Mouse (Mus musculus) hindbrain, embryonic 11.5 days (tissue): ENCODE data around the gene Wnt1. TPM values are rescaled to one million over a fixed set of nuclear protein-coding genes. Genes with fewer than 3 reads are reported as not detected.

ENCODE experiments used
- polyA plus RNA-seq: library from polyadenylated mRNA; unstranded; fragments of >200 nt; fragmentation: Nextera tagmentation; extraction: Ambion mirVana; gene quantifications from 2 replicates; pipeline ENCODE4 v1.2.1, GENCODE M21; 2014

Gene Wnt1
- polyA plus RNA-seq, 1 experiment from 2014 or later: 9.5 TPM

Other genes starting within 250 kb of the Wnt1 start
- 63.8 and 67.8 TPM in 2 replicates for gene Ccnt1, start 218.9 kb upstream of the Wnt1 start, polyA plus RNA-seq
- gene 4930415O20Rik, start 218.9 kb upstream of the Wnt1 start, polyA plus RNA-seq: not detected in 2 replicates
- gene Adcy6, start 179.8 kb upstream of the Wnt1 start, polyA plus RNA-seq: 12.4 and 17.3 TPM in 2 replicates
- gene Cacnb3, start 159.0 kb upstream of the Wnt1 start, polyA plus RNA-seq: 41.3 and 42.9 TPM in 2 replicates
- 21.7 and 33.0 TPM in 2 replicates for gene Ddx23, start 127.0 kb upstream of the Wnt1 start, polyA plus RNA-seq
- 5.2 and 5.9 TPM in 2 replicates for gene Rnd1, start 112.4 kb upstream of the Wnt1 start, polyA plus RNA-seq
- gene Ccdc65, start 81.7 kb upstream of the Wnt1 start, polyA plus RNA-seq: 2.4 and 3.0 TPM in 2 replicates
- 13.0 and 15.5 TPM in 2 replicates for gene Fkbp11, start 61.7 kb upstream of the Wnt1 start, polyA plus RNA-seq
- 32.3 and 33.2 TPM in 2 replicates for gene Arf3, start 26.6 kb upstream of the Wnt1 start, polyA plus RNA-seq
- 0.54 and 0.57 TPM in 2 replicates for gene Wnt10b, start 11.7 kb upstream of the Wnt1 start, polyA plus RNA-seq
- 0.35 and 0.60 TPM in 2 replicates for gene Ddn, start 19.6 kb downstream of the Wnt1 start, polyA plus RNA-seq
- 65.9 and 70.6 TPM in 2 replicates for gene Prkag1, start 41.7 kb downstream of the Wnt1 start, polyA plus RNA-seq
- gene Kmt2d, start 81.3 kb downstream of the Wnt1 start, polyA plus RNA-seq: 13.7 and 20.5 TPM in 2 replicates
- gene Rhebl1, start 104.7 kb downstream of the Wnt1 start, polyA plus RNA-seq: 13.4 and 17.8 TPM in 2 replicates
- gene Dhh, start 108.7 kb downstream of the Wnt1 start, polyA plus RNA-seq: 0.56 and 0.68 TPM in 2 replicates
- 9.4 and 13.4 TPM in 2 replicates for gene Lmbr1l, start 128.4 kb downstream of the Wnt1 start, polyA plus RNA-seq
- gene Tuba1b, start 144.7 kb downstream of the Wnt1 start, polyA plus RNA-seq: 1,792 and 1,905 TPM in 2 replicates
- gene Gm49450, start 163.7 kb downstream of the Wnt1 start, polyA plus RNA-seq: not detected in 2 replicates
- gene Tuba1a, start 163.8 kb downstream of the Wnt1 start, polyA plus RNA-seq: 8,897 and 9,833 TPM in 2 replicates
- gene Tuba1c, start 240.0 kb downstream of the Wnt1 start, polyA plus RNA-seq: 93.2 and 95.2 TPM in 2 replicates